Mouse (Mus musculus) thymus, postnatal 14 days (tissue): Measurements from ENCODE around the gene Trim41.
"Not testable (repeated sequence)": the region's sequence is repeated elsewhere in the genome, so short reads cannot be mapped to it uniquely, and the experiment has no call there.

ENCODE experiments used
- DNase-seq: peaks from one replicate; pipeline ENCODE4 v3.0.0; 2021

The Trim41 gene

GRCm38 (mm10) chr11:48816800-48817665 lies at the start of gene Trim41:
TSS of gene Trim41 (minus strand) at chr11:48817353.
- peak; percentile 100 for DNase-seq

DNA sequence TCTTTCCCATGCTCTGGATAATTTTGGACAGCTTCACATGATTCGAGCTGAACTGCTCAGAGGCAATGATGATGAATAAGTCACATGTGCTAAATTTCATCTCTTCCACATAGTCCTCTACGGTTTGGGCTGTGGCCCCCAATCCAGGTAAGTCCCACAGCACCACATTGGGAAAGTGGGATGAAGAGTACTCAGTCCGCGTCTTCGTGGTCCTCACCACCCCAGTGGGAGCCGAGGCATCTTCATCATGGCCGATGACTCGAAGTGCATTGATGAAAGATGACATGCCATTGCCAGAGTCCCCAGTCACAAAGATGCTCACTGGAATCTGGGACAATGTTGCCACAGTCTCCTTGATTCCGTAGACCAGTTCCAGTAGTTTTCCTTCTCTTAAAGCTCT lies 49.3 kb upstream of the Trim41 start:
- DNase-seq = no peak

GRCm38 (mm10) chr11:48863808-48864207 lies 46.7 kb upstream of the Trim41 start:
- no peak for DNase-seq

DNA sequence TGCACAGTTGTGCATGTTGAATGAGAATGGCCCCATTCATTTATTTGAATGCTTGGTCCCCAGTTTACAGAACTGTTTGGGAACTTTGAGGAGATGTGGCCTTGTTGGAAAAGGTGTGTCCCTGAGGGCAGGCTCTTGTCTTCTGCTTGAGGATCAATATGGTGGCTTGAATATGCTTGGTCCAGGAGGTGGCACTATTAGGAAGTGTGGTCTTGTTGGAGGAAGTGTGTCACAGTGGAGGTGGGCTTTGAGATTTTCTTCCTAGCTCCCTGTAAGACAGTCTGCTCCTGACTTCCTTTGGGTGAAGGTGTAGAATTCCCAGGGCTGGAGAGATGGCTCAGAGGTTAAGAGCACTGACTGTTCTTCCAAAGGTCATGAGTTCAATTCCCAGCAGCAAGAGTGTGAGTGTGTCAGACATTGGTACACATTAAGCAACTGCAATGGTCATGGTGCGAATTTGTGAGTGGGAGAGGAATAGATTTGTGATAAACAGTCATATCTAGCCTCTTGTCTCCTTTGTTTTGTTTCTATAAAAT lies 45.7 kb upstream of the Trim41 start:
- DNase-seq = no peak

DNA sequence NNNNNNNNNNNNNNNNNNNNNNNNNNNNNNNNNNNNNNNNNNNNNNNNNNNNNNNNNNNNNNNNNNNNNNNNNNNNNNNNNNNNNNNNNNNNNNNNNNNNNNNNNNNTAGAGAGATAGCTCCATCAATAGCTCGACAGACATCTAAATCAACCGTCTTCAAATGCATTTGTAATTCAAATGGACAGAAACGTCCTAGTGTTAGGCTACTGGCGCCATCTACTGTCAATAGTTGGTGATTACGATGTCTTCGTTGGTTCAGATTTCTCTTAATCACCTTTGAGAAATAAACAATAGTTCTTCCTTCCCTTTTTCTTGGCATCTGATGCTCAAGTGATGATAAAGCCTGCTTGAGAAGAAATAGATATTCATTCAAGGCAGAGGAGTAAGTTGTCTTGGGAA lies 41.9 kb upstream of the Trim41 start:
- peak; percentile 69 for DNase-seq

GRCm38 (mm10) chr11:48853474-48854180 lies 36.5 kb upstream of the Trim41 start:
- peak; percentile 89 for DNase-seq

GRCm38 (mm10) chr11:48852624-48853473 lies 35.7 kb upstream of the Trim41 start:
- no peak for DNase-seq

GRCm38 (mm10) chr11:48852190-48852589 lies 35.0 kb upstream of the Trim41 start:
- DNase-seq = no peak

DNA sequence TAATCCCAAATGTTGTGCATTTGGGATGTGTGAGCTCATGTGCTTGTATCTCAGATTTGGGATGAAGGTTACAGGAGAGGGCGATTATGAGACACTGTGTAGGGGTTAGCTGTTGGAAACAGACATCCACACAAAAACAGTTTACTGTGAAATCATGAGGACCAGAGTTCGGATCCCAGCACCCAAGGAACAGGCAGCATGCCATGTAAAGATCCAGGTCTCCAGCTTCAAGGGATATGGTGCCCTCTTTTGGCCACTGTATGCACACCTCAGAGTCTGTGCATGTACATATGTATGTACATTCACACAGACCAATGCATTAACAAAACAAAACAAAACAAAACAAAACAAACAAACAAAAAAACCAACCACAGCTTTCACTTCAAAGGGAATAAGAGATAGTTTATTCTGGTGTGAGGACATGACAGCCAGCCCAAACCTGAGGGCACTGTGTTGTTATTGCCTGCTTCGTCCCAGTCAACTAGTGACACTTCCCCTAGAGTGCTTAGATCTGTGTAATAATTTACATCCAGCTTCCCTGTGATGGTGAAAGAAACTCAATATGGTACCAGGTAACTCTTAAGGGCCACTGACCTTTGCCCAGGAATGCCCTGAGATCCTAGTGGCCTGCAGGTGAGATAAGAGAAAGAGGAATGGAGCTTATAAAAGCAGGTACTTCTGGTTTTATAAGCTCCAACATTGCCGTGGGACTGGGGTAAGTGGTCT lies 34.3 kb upstream of the Trim41 start:
- DNase-seq = no peak

DNA sequence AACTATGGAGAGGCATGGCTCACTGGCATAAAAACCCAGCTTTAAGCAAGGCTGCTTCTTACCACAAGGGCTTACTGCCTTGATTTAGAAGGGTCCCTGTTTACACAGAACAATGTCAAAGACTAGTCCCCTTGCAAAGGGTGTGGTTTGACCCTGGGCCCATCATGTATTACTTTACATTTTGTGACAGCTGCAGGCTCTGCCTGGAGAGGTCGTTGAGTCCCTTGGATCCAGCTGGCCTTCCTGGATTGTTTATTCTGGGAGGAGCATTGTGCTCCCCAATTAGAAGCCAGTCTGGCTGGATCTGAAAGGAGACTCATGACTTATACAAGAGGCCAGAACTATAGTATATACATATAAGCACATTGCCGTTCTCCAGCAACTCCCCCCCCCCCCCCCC lies 33.1 kb upstream of the Trim41 start:
- no peak for DNase-seq

DNA sequence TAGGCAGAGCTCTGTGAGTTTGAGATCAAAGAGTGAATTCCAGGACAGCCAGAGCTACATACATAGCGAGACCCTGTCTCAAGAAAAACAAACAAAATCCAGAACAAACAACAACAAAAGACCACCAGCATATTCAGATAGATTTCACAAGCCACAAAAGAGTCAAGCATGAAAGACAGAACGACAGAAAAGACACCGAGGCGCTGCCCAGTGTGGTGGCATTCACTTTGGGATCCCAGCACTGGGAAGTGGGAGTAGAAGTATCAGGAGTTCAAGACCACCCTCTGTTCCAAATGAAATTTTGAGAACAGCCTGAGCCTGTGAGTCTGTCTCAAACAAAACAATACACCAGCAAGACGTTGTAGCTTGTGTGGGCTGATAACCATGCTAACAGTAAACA lies 29.7 kb upstream of the Trim41 start:
- DNase-seq = no peak

DNA sequence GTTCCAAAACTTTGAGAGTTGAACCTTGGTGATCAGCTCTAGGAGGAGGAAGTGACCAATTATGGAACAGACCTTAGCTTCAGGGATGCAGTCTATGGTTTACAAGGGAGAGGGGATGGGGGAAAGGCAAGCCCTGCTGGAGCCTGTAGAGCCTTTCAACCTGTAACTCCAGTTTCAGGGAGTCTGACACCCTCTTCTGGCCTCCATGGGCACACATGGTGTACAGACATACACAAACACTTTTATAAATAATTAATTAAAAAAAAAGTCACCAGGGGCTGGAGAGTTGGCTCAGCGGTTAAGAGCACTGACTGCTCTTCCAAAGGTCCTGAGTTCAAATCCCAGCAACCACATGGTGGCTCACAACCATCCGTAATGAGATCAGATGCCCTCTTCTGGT lies 29.2 kb upstream of the Trim41 start:
- DNase-seq = not testable (repeated sequence)

- no peak for DNase-seq
These were observed 28.2 kb upstream of the Trim41 start for GRCm38 (mm10) chr11:48845244-48845815.

DNA sequence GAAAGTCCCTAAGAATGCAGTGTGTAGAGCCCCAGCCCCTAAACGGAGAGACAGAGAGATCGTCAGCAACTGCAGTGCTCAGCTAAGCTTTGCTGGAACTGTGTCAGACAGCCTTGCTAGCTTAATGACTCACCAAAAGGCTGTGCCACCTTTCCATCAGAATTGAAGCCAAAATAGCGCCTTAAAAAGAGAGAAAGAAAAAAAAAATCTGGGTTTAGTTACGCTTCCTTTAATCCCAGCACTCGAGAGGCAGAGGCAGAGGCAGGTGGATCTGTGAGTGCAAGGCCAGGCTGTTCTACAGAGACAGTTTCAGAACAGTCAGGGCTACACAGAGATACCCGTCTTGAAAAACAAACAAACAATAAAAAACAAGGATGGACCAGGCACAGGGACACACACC lies 27.2 kb upstream of the Trim41 start:
- DNase-seq = no peak

GRCm38 (mm10) chr11:48843202-48843601 lies 26.0 kb upstream of the Trim41 start:
- DNase-seq = no peak

DNA sequence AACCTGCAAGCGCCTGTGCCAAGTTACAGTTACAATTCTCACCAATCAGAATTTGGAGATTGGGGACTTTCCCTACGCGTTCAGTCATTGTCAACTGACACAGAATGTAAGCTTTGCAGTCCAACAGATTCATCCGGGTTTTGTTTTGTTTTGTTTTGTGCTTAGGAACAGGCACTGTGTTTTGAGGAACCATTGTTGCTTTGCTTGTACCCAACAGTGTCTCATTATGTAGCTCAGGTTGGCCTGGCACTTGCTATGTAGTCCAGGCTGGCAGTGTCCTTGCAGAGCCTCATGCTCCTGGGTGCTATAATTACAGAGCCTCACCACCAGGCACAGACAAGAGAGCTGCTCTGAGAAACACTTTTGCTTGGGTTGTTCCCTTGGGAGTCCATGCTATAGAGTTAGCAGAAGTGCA lies 25.2 kb upstream of the Trim41 start:
- DNase-seq = no peak

DNA sequence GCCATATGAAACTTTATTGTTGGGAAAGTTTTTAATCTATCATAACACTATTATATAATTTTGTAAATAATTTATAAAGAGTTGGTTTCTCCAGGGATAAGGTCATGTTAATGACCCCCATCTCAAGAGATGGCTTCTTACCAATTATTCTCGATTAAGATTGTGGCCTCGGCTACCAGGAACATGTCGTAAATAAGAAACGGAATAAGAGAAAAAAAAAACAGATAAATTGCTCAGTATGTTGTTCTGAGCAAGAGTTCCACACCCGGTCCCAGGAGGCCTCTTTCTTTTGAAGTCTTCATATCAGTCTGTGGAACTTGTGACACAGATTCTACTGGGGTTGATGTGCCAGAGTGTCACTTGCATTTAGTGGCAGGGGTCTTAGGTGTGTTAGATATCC lies 24.1 kb upstream of the Trim41 start:
- DNase-seq = no peak

- no peak for DNase-seq
These were observed 23.7 kb upstream of the Trim41 start for GRCm38 (mm10) chr11:48840805-48841204.

- no peak for DNase-seq
These were observed 21.9 kb upstream of the Trim41 start for GRCm38 (mm10) chr11:48838879-48839680.

DNA sequence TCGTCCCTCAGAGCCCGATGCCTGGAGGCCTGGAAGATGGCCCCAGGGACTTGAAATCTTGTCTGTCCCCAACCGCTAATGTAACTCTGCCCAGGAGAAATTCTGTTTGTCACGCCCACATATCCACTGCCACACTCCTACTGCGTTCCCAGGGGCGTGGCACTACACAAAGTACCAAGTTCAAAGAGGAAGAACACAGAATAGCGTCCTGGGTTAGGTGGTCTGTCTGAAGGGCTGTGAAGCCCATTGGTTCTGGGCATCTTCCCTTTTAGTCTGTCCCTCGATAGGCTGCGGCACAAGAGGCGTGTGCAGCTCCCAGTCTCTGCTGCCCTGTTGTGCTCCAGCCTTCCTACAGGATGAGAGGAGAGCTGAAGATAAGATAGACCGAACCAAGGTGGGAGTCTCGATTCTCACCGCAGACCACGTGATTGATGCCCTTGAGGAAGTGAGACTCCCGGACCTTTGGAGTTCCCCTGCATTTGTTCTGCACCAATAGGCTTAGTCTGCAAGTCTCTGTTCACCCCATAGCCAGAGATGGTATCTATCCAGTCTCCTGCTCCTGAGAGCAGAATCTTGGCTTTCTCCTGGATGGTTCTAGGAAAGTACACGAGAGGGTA lies 21.1 kb upstream of the Trim41 start:
- DNase-seq = no peak
